Mouse (Mus musculus) brain, adult 2 months (tissue): Measurements from ENCODE around the gene Gm10718.
"Not testable (repeated sequence)": the region's sequence is repeated elsewhere in the genome, so short reads cannot be mapped to it uniquely, and the experiment has no call there.

Source experiments
- DNase-seq: peaks from one replicate; pipeline ENCODE4 v3.0.0; 2011; ENCODE audit warnings: low read depth, low spot score

Gm10718 gene

GRCm38 (mm10) chr9:3023312-3023984, at the start of gene Gm10718:
Gene Gm10718 (plus strand): TSS chr9:3023547.
- DNase-seq, result not testable (repeated sequence)

- peak; percentile 21 for DNase-seq
Measured at GRCm38 (mm10) chr9:3000445-3000972, 22.8 kb upstream of the Gm10718 start, which contains the start of gene Gm10722. Gene Gm10722 (plus strand): TSS chr9:3000922.

- not testable (repeated sequence) for DNase-seq
Measured at GRCm38 (mm10) chr9:3001006-3001405, 22.3 kb upstream of the Gm10718 start.

GRCm38 (mm10) chr9:3001948-3002659, 21.2 kb upstream of the Gm10718 start:
- peak; percentile 5 for DNase-seq

GRCm38 (mm10) chr9:3002794-3003396, 20.5 kb upstream of the Gm10718 start, which contains the start of gene Gm11168:
Gene Gm11168 (plus strand): TSS chr9:3003346.
- not testable (repeated sequence) for DNase-seq

GRCm38 (mm10) chr9:3006179-3006578, 17.2 kb upstream of the Gm10718 start:
- DNase-seq, result not testable (repeated sequence)

- not testable (repeated sequence) for DNase-seq
Measured at GRCm38 (mm10) chr9:3006636-3007035, 16.7 kb upstream of the Gm10718 start.

- DNase-seq, result peak; percentile 1
Measured at GRCm38 (mm10) chr9:3007272-3007671, 16.1 kb upstream of the Gm10718 start.

GRCm38 (mm10) chr9:3009331-3009730, 14.0 kb upstream of the Gm10718 start:
- DNase-seq, result not testable (repeated sequence)

- not testable (repeated sequence) for DNase-seq
Measured at GRCm38 (mm10) chr9:3012054-3012621, 11.2 kb upstream of the Gm10718 start.

GRCm38 (mm10) chr9:3012733-3013279, 10.5 kb upstream of the Gm10718 start, which contains the start of gene Gm10721:
Gene Gm10721 (plus strand): TSS chr9:3013140.
- not testable (repeated sequence) for DNase-seq

- not testable (repeated sequence) for DNase-seq
Measured at GRCm38 (mm10) chr9:3015354-3015753, 8.0 kb upstream of the Gm10718 start, which contains the start of gene Gm10720. Gene Gm10720 (plus strand): TSS chr9:3015654.

- DNase-seq, result not testable (repeated sequence)
Measured at GRCm38 (mm10) chr9:3015896-3016295, 7.5 kb upstream of the Gm10718 start.

- DNase-seq, result not testable (repeated sequence)
Measured at GRCm38 (mm10) chr9:3017108-3017507, 6.2 kb upstream of the Gm10718 start, which contains the start of gene Gm10719. Gene Gm10719 (plus strand): TSS chr9:3017408.

GRCm38 (mm10) chr9:3018944-3019343, 4.4 kb upstream of the Gm10718 start:
- DNase-seq, result not testable (repeated sequence)

GRCm38 (mm10) chr9:3019835-3020727, 3.3 kb upstream of the Gm10718 start:
- not testable (repeated sequence) for DNase-seq

GRCm38 (mm10) chr9:3022316-3023008, 885 bp upstream of the Gm10718 start:
- peak; percentile 16 for DNase-seq

- not testable (repeated sequence) for DNase-seq
Measured at GRCm38 (mm10) chr9:3023985-3024648, 770 bp downstream of the Gm10718 start.
